Mouse (Mus musculus): Measurements from ENCODE around the gene Zfp266. TPM values are rescaled to one million over a fixed set of nuclear protein-coding genes. Genes with fewer than 3 reads are reported as not detected.
"Not testable (repeated sequence)": the region's sequence is repeated elsewhere in the genome, so short reads cannot be mapped to it uniquely, and the experiment has no call there.

Gene Zfp266
- 10 to 100 TPM; 41.6 to 45.7 TPM for total RNA-seq (2021)
- long read RNA-seq, full-length matches to known transcripts = 7 of 23 reads
- long read RNA-seq, partial matches to known transcripts = 2 of 23 reads
- long read RNA-seq, other reads (novel, unspliced or antisense) = 14 of 23 reads

- peak; percentile 88 to 95 for DNase-seq (ENCODE audit: low spot score in 2 of 2)
These were observed at the start of gene Zfp266 for GRCm38 (mm10) chr9:20521306-20521957. Gene Zfp266 (minus strand): TSS chr9:20521417.

GRCm38 (mm10) chr9:20565326-20566030, 44.3 kb upstream of the Zfp266 start:
- not testable (repeated sequence) for DNase-seq (ENCODE audit: low spot score in 2 of 2)

DNA sequence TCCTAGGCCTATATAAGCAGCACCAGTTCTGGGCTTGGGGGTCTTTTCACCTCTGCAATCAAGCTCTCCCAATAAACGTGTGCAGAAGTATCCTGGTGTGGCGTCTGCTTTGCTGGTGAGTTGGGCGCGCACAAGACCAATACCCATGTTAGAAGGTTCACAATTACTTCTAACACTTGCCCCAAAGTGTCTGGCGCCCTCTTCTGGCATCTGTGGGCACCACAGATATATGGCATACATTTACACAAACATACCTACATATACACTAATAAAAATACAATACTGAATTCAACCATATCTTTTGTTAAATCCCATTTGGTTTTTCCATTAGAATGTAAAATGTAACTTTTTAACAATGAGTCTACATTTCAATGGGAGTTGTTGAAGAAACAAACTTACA, 41.0 kb upstream of the Zfp266 start:
- no peak for DNase-seq (ENCODE audit: low spot score in 2 of 2)

GRCm38 (mm10) chr9:20552698-20553097, 31.5 kb upstream of the Zfp266 start:
- DNase-seq (ENCODE audit: low spot score in 2 of 2) = no peak

DNA sequence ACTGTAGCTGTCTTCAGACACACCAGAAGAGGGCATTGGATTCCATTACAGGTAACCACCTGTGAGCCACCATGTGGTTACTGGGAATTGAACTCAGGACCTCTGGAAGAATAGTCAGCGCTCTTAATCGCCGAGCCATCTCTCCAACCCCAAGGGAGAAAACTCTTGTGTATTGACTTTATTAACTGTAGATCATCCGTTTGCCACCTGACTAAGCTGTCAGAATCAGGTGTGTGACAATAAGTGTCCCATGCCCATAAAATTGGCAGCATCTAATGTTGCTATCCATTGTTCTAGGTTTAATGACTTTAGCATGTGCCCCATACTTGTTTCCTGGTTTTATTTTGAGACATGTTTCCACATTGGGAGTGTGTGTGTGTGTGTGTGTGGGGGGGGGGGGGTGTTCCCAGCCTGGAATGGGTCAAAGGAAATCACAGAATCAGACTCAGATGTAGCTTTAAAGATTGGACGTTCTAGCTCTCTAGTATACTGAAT, 30.6 kb upstream of the Zfp266 start:
- no peak for DNase-seq (ENCODE audit: low spot score in 2 of 2)

DNA sequence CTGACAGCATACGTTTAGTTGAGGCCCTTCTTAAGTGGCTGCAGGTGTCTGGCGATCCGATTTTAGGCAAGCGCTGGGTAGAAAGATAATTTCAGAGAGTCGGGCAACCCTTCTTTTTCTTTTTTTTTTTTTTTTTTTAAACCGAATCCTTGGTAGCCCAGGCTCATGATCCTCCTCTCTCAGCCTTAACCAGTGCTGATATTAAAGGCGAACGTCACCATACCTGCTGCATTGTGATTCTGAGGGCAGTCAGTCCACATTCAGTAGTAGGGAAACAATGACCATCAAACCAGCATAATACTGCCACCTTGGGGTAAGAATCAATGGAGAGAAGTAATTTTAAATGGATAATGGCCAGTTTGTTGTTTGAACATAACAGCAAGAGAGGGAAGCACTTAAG, 23.9 kb upstream of the Zfp266 start:
- peak in 1 of 2 experiments; percentile 34 for DNase-seq (ENCODE audit: low spot score in 2 of 2)

GRCm38 (mm10) chr9:20544070-20544821, 23.0 kb upstream of the Zfp266 start:
- DNase-seq (ENCODE audit: low spot score in 2 of 2) = peak; percentile 59 to 82

DNA sequence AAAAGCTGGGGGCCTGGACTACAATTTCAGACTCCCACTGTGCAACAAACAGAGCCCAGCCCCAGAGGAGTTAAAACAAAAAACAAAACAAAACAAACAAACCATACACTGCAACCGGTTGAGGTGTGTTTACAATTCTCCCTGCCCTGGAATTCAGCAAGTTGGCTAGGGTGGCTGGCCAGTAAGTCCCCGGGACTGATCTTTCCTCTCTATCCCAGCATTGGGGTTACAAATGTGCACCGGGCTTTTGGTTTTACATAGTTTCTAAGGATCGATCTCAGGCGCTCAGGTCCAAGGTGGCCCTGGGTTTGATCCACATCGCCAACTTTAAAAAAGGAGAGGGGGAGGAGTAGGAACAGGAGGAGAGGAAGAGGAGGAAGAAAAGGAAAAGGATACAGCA, 22.3 kb upstream of the Zfp266 start:
- no peak for DNase-seq (ENCODE audit: low spot score in 2 of 2)

- no peak for DNase-seq (ENCODE audit: low spot score in 2 of 2)
These were observed 15.4 kb upstream of the Zfp266 start for GRCm38 (mm10) chr9:20536598-20536997.

GRCm38 (mm10) chr9:20534326-20534926, 13.2 kb upstream of the Zfp266 start:
- DNase-seq (ENCODE audit: low spot score in 2 of 2) = peak in 1 of 2 experiments; percentile 35

GRCm38 (mm10) chr9:20520531-20521210, 546 bp downstream of the Zfp266 start:
- peak in 1 of 2 experiments; percentile 8 for DNase-seq (ENCODE audit: low spot score in 2 of 2)

DNA sequence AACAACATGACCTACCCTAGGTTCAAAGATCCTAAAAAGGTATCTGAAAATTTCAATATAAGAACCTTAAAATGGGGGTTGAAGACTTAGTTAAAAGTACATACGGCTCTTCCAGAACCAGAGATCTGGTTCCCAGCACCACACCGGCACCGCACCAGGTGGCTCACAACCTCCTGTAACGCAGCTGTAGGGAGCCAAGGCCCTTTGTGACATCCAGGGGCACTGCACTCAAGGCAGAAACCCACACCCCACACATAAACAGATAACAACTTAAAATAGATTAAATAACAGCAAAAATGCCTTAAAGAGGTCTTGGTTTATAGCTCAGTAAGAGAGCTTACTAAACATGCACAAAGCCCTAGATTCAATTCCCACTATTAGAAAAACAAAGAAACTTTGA, 1.3 kb downstream of the Zfp266 start:
- no peak for DNase-seq (ENCODE audit: low spot score in 2 of 2)

DNA sequence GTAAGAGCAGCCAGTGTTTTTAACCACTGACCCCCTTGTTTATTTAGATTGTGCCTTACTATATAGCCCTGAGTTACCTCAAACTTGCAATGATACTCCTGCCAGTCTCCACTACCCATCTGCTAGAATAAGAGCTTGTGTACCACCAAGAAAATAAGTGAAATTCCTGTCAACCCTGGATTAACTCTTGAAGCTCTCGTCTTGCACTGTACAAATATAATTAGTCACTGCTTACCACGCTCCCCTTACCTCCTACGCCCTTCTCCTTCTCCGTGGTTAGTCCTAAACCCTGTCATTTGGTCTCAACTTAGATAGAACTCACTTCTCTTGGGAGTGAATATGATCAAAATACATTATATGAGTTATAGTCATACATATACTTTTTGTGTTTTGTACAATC, 2.5 kb downstream of the Zfp266 start:
- DNase-seq (ENCODE audit: low spot score in 2 of 2) = no peak

- DNase-seq (ENCODE audit: low spot score in 2 of 2) = no peak
These were observed 3.5 kb downstream of the Zfp266 start for GRCm38 (mm10) chr9:20517727-20518126.

- no peak for DNase-seq (ENCODE audit: low spot score in 2 of 2)
These were observed 7.2 kb downstream of the Zfp266 start for GRCm38 (mm10) chr9:20514016-20514415.

DNA sequence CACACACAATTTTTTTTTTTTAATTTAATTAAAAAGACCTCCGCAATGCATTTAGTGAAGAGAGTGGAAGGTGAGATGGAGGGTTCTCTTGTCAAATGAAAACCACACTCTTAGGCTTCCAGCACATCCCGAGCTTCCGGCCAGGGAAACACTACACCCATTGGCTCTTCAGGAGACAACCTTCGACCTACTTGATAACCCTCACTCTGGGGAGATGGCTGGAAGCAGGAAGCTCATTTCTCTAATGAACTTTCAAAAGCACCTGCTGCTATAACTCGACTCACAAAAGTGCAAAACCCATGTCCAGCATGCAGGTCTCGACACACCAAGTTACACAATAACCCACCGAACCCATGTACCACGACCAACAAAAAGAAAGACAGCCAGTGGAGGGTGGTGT, 8.5 kb downstream of the Zfp266 start:
- no peak for DNase-seq (ENCODE audit: low spot score in 2 of 2)

- no peak for DNase-seq (ENCODE audit: low spot score in 2 of 2)
These were observed 9.6 kb downstream of the Zfp266 start for GRCm38 (mm10) chr9:20511645-20512044.

- DNase-seq (ENCODE audit: low spot score in 2 of 2) = no peak
These were observed 10.9 kb downstream of the Zfp266 start for GRCm38 (mm10) chr9:20510346-20510745.

DNA sequence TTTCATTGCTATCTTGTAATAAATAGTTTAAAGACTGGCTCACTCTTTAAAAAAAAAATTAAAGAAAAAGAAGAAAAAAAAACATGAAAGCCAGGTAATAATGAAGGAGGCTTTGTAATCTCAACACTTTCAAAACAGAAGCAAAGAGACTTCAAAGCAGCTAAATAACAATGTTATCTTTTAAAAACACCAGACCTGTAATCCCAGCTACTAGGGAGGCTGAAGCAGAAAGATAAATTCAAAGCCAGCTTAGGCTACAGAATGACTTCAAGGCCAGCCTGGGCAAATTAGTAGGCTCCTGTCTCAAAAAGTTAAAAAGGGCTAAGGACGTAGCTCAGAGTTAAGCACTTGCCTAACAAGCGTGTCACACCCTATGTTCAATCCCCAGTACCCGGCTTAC, 11.5 kb downstream of the Zfp266 start:
- no peak for DNase-seq (ENCODE audit: low spot score in 2 of 2)

DNA sequence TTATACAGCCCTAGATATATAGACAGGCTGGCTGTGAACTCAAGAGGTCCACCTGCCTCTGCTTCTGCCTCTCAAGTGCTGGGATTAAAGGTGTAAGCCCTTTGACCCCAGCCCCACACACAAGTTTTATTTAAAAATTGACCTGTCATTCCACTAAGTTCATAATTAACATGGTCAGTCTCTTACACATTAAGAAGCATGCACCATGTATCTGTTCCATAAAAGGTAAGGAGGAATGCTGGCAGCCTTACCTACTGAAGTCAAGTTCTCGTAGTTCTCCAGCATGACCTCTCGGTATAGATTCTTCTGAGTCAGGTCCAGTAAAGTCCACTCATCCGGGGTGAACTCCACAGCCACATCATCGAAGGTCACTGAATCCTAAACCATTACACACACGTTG, 16.4 kb downstream of the Zfp266 start:
- DNase-seq (ENCODE audit: low spot score in 2 of 2) = no peak

DNA sequence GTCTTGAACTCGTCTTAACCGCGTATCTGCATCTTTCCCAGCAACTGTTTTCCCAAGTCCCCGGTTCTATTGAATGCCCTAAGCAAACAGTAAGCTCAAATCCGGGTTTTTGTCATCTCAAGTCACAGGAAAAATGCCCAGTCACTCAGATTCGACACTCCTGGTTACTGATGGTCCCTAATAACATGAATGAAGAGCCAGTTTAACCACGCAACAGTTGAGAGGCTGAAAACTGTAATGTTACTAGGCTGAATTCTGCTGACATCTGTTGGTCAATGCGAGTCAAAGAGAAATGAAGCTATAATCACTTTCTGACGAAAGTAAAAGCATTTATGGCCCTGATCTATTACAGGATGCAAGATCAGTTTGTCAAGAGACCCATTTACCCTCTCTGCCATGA, 27.9 kb downstream of the Zfp266 start:
- DNase-seq (ENCODE audit: low spot score in 2 of 2) = peak in 1 of 2 experiments; percentile 47

Data from layer of hippocampus, adult 18-20 months (tissue).